Mouse (Mus musculus) gastrocnemius, postnatal 36 days (tissue): ENCODE data around the gene Rps21. TPM values are rescaled to one million over a fixed set of nuclear protein-coding genes. Genes with fewer than 3 reads are reported as not detected.

Experiments used
- DNase-seq, 2 experiments: peaks; one replicate each; pipeline ENCODE4 v3.0.0; 2022
- intact Hi-C: fragments of 180-260 bp; cut with DNase I; formaldehyde crosslinking; loops from one replicate; pipeline ENCODE4 v1.15.1; 2025
- long read RNA-seq, 2 experiments: library from polyadenylated mRNA; stranded (forward); transcript quantifications; one replicate each; pipeline ENCODE4 v2.0.0; 2021
- total RNA-seq, 2 experiments: library from RNA; stranded (reverse); gene quantifications; 2 replicates each; pipeline ENCODE4 v1.2.3; 2021

The Rps21 gene
- total RNA-seq = 100 to 1,000 TPM; 310 to 370 TPM
- long read RNA-seq, experiment 1, transcript Rps21-201 (6 exons, 394 nt) = major isoform, 58 of 126 reads
- long read RNA-seq, experiment 1, partial matches to known transcripts = 68 of 126 reads
- long read RNA-seq, experiment 1, other reads (novel, unspliced or antisense) = 0 of 126 reads
- long read RNA-seq, experiment 2, transcript Rps21-201 (6 exons, 394 nt) = major isoform, 71 of 189 reads
- long read RNA-seq, experiment 2, partial matches to known transcripts = 116 of 189 reads
- long read RNA-seq, experiment 2, other reads (novel, unspliced or antisense) = 2 of 189 reads

DNA sequence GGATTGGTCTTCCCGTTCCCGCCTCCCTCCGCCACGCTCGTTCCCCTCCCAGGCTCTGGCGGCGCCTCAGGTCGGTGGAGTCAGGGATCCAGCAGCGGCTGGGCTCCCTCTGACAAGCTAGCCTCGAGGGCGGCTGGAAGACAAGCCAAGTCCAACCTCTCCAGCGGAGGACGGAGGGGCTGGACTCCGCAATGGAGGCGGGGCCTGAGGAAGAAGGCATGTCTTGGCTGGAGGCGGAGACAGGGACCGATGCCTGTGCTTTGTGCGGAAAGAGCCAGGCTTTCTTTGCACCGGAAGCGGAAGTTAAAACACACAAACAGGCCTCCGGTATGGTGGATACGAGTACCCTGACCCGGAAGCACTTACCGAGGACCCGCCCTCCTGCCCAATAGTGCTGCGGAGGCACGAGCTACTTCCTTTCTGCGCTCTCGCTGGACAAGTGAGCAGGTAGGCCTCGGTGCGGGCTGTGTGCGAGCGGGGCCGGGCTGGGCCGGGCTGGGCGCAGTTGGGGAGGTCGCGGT is at the start of gene Rps21:
TSS of gene Rps21 (plus strand) at position 377 of the 521 bp plus-strand sequence.
- intact Hi-C loops = loop anchor here (10.0 kb wide), 1 partner anchor 282 kb away; the partner anchor contains the start of gene Taf4
- DNase-seq = peak; percentile 95 to 98

DNA sequence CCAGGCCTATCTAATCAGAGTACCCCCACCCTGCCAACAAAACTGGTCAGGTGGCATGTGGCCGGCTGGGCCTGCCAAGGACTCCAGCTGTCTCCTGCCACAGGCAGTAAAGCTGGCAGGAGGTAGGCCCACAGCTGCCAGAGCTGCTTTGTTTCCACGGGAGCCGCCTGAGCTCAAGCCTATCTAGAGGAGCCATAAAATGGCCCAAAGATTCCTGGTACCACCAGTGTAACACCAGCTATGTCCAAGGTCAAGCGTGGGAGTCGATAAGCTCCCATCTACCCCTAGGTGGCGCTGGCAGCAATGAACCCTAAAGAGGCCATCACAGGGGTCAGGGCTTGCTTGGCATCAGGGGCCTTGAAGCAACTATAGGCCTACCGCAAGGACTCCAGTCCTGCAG is 49.3 kb upstream of the Rps21 start:
- intact Hi-C loops = no loop called here
- peak; percentile 34 to 62 for DNase-seq

DNA sequence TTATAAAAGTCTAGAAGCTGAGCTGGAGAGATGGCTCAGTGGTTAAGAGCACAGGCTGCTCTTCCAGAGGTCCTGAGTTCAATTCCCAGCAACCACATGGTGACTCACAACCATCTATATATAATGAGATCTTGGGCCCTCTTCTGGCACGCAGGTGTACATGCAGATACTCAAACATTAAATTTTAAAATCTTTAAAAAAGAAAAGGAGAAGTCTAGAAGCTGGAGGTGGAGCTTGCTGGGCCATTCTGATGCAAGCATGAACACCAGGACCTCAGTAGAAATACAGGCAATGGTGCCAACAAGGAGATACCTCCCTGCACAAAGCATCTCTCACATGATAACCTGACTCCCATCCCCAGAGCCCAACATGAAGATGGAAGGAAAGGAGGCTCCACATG is 48.2 kb upstream of the Rps21 start:
- intact Hi-C loops = no loop called here
- DNase-seq = no peak

DNA sequence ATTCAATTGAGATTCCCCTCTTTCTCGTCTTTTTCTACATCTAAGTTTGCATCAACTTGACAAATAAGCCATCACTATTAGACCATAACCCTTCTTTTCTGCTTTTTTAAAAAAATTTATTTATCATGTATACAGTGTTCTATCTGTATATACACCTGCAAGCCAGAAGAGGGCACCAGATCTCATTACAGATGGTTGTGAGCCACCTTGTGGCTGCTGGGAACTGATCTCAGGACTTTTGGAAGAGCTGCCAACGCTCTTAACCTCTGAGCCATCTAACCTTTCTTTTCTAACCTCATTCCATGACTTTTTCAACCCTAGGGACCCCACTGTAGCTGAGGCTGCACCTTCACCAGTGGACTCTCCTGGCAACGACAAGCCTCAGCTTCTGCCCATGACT is 44.9 kb upstream of the Rps21 start:
- intact Hi-C loops = no loop called here
- no peak for DNase-seq

DNA sequence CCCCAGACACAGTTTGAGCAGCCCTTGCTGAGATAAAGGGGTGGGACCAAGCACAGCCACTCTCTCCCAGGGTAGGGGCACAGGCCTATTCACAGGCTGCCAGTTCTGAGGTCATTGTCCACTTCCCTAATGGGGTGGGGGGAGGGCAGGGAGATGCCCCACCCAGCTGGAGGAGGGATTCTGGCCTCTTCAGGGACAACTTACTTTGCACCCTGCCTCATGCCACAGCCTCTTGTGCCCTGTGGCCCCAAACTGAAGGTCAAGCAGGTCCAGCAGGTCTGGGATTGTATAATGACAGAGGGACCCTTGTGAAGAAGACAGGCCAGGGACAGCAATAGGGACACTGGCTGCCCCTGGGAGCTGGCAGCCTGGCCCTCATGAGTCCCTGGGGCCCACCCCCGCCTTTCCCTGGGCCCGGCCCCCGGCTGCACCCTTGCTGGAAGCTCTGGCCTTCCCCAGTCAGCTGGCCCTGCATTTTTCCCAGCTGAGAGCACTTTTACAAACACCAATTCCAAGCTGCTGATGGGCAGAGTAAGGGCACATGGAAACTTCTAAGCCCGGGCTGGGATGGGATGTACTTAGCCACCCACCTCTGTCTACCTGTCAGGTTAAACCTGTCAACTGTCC is 42.7 kb upstream of the Rps21 start:
- intact Hi-C loops = no loop called here
- DNase-seq = no peak

DNA sequence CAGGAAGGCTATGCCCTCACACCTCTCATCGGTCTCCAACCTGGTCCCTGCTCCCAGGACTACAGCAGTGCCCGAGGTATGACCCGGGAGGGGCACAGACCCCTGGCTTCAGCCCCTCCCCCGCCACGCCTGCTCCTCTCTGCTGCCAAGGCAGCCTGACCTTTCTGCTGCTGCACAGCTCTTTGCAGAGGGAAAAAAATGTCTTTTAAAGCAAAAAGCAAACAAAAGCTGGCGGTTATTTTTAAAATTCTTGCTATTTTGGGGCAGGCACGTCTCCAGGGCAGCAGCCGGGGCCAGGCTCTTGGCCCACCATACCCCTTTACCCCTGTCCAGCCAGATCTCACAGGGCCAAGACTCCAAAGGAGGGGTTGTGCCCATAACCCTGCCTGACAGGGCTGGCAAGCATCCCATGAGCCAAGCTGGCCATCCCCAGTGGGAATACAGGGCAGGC is 42.1 kb upstream of the Rps21 start:
- no peak for DNase-seq
- intact Hi-C loops = no loop called here

DNA sequence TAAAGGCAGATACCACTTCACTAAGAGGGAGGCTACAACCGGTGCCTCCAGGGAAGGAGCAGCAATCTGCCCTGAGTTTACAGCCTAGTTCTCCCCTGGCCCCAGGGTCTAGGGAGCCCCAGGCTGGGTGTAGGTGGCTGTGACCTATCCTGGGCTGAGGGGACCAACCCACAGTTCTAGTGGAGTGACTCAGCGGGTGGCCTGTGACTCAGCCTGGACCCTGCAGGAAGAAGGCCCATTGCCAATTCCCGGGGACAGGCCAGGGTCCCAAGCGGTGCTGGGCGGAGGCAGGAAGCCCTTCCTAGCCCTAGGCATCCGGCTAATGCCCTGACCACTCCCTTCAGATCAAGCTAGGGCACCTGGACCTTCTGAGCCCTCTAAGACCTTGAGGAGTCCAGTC is 41.2 kb upstream of the Rps21 start:
- intact Hi-C loops = no loop called here
- DNase-seq = peak in 1 of 2 experiments; percentile 35

DNA sequence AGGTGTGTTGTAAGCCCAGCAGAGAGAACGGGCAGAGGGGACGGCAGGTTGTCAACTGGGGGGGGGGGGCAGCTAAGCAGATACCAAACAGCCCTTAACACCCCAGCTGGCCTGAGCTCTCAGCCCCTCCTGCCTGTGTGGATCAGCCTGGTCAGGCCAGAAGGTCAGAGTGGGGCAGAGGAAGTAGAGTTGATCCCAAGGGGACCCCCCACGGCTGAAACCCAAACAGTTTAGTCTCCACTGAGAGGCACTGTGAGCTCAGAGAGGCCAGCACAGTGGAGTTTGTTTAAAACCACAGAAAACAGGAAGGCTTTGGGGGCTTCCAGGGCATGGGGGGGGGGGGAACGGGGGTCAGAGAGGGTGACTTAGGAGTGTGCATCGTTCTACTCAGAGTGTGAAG is 40.3 kb upstream of the Rps21 start:
- DNase-seq = no peak
- intact Hi-C loops = no loop called here

DNA sequence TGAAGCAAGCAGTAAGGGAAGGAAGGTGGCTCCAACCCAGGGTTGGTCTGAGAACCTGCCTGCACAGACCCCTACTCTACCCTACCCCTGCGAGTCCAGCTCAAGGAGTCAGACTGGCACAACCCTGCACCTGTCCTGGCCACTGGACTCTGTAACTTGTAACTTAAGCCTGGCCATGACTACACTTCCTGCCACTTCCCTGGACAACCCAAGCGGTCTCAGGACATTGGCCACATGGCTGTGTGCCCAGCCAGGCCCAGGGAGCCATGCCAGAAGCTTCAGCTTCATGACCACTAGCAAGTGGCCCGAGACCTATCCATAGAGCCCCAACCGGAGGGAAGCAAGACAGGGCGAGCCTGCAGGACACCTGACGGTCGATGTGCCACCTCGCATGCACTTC is 39.6 kb upstream of the Rps21 start:
- intact Hi-C loops = no loop called here
- DNase-seq = peak; percentile 87 to 89

DNA sequence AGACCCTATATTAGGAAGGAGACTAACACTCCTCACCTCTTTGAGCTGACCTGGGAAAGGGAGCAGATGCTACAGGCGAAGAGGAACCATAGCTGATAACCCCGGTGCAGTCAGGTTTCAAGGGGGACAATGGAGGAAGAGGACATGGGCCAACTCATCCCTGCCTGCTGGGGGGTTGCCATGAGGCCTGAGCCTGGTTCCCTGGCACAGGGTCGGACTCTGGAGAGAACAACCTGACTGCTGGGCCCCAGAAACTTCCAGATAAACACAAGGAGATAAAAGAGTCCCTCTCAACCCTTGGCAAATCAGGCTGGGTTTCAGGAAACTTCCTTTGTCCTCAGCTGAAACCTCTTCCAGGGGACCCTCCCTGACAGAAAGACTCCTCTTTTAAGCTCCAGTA is 38.9 kb upstream of the Rps21 start:
- DNase-seq = no peak
- intact Hi-C loops = no loop called here

DNA sequence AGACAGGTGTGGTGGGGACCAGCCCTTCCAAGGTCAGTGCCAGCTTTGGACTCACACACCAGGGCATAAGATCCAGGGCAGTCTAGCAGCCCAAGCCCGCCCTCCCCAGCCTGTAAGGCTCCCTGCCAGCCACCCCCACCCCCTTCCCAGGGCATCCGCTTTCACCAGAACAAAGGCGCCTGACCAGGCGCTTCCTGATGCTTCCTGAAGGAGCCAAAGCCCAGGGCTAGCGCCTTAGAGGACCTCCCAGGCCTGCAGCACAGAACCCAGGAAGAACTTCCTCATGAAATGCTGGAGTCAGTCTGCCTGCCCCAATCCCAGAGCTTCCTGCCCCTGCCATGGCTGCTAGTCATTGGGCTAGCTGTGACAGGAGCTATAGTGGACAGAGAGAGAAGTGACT is 38.5 kb upstream of the Rps21 start:
- no peak for DNase-seq
- intact Hi-C loops = no loop called here

DNA sequence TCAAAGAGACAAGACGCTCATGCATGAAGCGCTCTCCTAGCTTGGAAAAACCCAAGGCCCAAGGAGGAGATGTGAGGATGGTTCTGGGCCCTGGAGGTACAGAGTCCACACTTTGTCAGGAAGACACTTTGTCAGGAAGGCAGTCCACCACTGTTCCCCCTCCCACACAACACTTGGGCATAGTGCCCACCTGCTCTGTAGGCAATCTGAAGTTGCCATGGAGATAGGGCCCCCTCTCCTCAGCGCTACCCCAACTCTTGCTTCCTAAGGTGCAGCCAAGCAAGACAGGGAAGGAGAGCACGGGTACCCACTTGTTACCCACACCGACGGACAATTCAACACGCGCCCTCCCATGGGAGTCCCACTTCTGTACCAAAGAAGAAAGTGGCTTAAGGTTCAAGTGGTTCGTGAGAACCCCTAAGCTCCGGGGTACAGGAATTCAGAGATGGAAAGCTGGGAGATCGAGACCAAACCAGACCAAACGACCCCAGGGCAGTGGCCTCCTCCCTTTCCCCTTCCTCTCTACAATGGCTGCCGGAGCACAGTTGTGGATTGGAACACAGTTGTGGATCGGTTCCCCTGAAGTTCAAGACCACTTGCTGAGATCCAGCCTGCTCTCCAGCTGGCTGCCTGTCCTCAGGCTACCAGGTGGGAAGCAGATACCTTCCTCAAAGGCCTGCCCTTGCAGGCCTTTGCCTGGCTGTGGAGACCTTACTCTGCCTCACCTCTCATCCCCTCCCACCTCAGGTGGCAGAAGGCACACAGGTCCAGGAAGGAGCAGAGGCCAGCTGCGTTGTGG is 37.8 kb upstream of the Rps21 start:
- intact Hi-C loops = no loop called here
- no peak for DNase-seq

DNA sequence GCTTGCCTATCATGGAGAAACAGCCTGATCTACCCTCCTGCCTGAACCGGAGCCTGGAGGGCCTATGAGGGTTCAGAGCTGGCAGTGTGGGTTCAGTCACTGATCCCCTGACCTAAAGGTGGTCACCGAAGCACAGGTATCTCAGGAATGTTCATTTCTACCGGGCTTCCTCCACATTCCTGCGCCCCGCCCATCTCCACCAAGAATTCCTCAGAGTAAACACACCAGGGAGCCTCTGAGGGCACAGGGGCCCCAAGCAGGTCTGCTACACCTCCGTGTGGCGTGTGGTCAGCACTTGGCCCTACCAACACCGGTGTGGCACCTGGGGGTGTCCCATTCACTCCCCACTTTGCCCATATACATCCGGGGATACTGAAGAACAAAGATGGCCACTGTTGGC is 37.0 kb upstream of the Rps21 start:
- DNase-seq = peak in 1 of 2 experiments; percentile 0
- intact Hi-C loops = no loop called here

DNA sequence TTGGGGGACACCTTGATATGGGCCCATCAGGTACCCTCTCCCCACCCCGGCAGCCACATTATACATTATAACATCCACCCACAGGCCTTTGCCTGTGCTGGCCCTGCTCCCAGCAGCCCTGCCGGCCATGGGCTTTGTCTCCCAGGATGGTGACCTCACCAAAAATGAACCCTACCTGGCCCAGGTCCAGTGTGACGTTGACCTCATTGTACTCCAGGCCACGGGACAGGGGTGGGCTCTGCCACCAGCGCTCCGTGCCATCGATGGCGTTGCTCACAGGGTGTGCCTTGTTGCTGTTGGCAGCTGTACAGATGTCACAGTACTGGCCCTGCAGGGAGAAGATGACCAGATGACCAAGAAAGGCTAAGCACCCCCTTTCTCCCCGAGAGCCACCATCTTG is 36.1 kb upstream of the Rps21 start:
- intact Hi-C loops = no loop called here
- DNase-seq = no peak

DNA sequence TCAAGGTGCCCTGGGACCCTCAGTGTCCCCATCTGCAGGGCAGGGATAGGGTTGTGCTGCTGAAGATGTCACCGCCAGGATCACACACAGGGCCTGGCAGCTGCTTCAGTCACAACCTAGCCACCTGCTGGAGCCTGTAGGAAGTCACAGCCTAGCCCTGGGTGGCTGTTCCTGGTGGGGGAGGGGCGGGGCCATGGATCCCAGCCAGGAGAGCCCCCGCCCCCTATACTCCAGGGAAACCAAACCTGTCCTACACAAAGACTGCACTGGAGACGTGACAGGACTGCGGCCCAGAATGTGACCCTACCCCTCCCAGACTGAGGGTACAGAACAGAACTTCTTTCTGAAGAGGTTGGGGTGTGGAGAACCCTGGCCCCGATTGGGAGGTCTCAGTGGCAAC is 34.9 kb upstream of the Rps21 start:
- intact Hi-C loops = no loop called here
- DNase-seq = no peak

DNA sequence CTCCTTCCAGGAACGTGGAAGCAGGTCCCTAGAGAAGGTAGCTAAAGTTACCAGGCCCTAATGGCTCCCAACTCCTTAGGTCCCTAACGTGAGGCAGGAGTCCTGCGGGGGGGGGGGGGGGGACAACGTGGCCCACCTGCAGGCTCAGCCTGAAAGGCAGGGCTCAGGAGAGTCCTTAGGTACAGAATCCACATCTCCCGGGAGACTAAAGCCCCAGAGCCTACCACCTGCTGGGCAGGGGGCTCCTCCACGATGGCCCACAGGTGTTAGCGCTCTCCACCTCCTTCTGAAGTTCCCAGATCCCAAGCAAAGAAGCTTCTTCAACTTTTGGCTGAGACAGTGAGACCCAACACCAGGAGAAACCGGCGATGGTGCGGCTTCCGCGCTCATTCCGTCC is 32.5 kb upstream of the Rps21 start:
- intact Hi-C loops = no loop called here
- DNase-seq = no peak

DNA sequence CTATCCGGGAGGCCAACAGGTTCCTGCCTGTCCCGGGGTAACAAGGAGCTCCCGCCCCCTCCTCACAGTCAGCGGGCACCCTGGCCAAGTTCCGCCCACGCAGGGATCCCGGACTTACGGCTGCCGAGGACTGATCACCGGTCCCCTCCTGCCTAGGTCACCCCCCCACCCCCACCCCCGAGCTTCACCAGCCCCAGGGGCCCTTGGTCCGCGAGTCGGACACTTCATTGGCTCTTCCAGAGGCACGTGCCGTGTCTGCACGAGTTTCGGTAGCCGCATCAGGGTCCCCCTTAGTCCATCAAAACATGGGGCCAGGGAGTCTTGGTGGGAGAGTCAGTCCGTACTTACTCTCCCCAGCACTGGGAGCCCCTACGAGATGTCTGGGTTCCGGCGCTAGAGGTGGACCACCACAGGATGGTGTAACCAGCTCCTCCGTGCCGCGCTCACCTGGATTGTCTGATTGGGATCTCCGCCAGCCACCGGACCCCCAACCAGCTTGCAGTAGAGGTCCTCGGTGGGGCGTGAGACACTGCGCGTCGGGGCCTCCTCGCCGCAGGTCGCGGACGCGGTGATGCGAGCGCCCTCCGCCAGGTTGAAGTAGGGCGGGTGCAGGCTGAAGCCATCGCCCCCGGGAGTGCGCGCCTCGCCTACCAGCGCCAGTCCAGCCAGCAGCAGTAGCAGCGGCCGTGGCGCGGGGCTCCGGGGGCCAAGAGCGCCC is 32.0 kb upstream of the Rps21 start:
- no peak for DNase-seq
- intact Hi-C loops = no loop called here

DNA sequence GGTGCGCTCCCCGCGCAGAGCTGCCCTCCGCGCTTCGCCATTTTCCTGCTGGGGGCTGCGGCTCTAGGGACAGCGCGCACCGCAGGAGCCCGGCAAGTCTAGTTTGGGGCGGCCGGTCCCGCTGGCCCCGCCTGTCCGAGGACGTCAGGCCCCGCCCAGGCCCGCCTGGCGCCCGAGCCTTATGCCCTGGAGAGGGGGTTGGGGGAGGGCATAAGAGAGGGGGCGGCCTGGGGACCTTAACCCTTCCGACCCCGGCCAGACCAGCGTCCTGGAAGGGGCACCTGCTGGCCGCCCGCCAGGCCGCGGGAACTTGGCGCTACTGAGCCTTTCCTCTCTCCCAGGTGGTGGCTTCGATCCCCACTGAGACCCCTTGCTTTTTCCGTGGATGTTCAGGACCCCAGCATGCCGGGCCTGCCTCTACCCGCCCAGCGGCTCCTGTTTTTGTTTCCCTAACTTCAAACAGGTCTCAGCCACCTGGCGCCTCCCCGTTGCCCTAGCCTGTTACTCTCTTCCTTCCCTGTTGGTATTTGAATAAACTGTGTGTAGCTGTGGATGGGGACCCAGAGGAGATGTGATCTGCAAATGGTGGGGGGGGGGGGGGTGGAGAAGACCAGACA is 31.3 kb upstream of the Rps21 start, which contains the start of gene Lama5:
TSS of gene Lama5 (minus strand) at position 98 of the 617 bp plus-strand sequence.
- peak; percentile 51 to 56 for DNase-seq
- intact Hi-C loops = no loop called here

DNA sequence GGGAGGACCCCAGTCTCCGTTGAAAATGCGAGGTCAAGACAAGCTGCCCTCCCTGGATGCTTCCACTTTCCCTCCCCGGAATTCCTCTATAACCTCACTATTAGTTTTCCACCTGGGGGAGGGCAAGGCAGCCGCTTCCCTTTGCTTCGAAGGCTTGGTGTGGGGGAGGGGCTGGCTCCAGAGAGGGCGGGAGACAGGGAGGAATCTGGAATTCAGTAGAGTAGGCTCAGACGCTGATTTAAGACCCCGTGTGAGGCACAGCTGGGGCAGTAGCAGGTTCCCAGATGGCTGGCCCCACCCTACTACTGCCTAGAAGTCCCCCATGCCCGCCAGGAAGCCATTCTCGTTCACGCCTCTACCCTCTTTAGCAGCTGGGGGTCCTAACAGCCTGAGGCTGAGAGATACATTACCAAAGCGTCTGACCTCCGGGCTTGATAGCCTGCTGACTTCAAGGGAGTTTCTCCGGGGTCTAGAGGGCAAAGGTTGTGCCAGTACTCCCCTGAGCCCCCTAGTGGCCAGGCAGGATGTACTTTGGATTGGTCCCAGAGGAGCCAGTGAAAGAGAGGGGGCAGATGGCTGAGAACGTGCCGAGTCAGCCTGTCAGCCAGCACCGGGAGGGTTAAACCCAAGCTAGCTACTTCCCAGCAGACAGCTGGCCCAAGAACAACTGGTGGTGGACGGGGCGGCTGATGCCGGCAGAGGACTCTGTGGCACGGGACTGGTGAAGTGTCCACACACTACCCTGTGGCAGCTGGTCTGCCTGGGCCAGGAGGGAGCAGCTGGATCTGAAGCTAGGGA is 29.7 kb upstream of the Rps21 start:
- intact Hi-C loops = no loop called here
- DNase-seq = peak; percentile 48 to 51
